Mouse (Mus musculus) liver, embryonic 15.5 days (tissue): ENCODE data around the gene Gpr142. TPM values are rescaled to one million over a fixed set of nuclear protein-coding genes. Genes with fewer than 3 reads are reported as not detected.

Experiments used
- ATAC-seq: fragments of 200-750 bp; cut with Nextera tagmentation; 2 replicates; pipeline ENCODE4 v1.8.0; 2017; ENCODE audit warnings: moderate number of reproducible peaks, mild to moderate bottlenecking, moderate library complexity; ENCODE audit not compliant: insufficient read depth
- H3K27ac ChIP-seq: fragments of 300-500 bp; sonication (generic); replicated peaks from 2 replicates; pipeline ENCODE4 v1.5.1; 2015; ENCODE audit warnings: mild to moderate bottlenecking, inconsistent platforms
- H3K27me3 ChIP-seq: fragments of 300-500 bp; sonication (generic); 2 replicates; pipeline ENCODE4 v1.6.1; 2015; ENCODE audit warnings: mild to moderate bottlenecking, inconsistent platforms
- H3K36me3 ChIP-seq: fragments of 300-500 bp; sonication (generic); replicated peaks from 2 replicates; pipeline ENCODE4 v1.6.1; 2015; ENCODE audit warnings: moderate library complexity, mild to moderate bottlenecking, inconsistent platforms
- H3K4me1 ChIP-seq: fragments of 300-500 bp; sonication (generic); replicated peaks from 2 replicates; pipeline ENCODE4 v1.6.1; 2015; ENCODE audit warnings: inconsistent platforms
- H3K4me2 ChIP-seq: fragments of 300-500 bp; sonication (generic); 2 replicates; pipeline ENCODE4 v1.6.1; 2015; ENCODE audit warnings: moderate library complexity, mild to moderate bottlenecking, inconsistent platforms
- H3K4me3 ChIP-seq: fragments of 300-500 bp; sonication (generic); replicated peaks from 2 replicates; pipeline ENCODE4 v1.5.1; 2015; ENCODE audit warnings: mild to moderate bottlenecking, inconsistent platforms
- H3K9ac ChIP-seq: fragments of 300-500 bp; sonication (generic); 2 replicates; pipeline ENCODE4 v1.6.1; 2015; ENCODE audit warnings: moderate library complexity, mild to moderate bottlenecking, inconsistent platforms
- H3K9me3 ChIP-seq: fragments of 300-500 bp; sonication (generic); replicated peaks from 2 replicates; pipeline ENCODE4 v1.6.1; 2016; ENCODE audit warnings: inconsistent platforms
- WGBS: fragments of 180-500 bp; shearing (Covaris S2); methylation state at CpG from one replicate; pipeline ENCODE4 v1.1.7; 2015; ENCODE audit warnings: mixed read lengths; ENCODE audit not compliant: insufficient replicate concordance; 5-methylcytosine and 5-hydroxymethylcytosine counted together
- polyA plus RNA-seq: library from polyadenylated mRNA; unstranded; fragments of >200 nt; fragmentation: Nextera tagmentation; extraction: Ambion mirVana; gene quantifications from 2 replicates; pipeline ENCODE4 v1.2.1, GENCODE M21; 2015

The Gpr142 gene
- polyA plus RNA-seq, 1 experiment from 2014 or later = not detected

- 35% methylated on average over 3 of the region's 3 CpGs for WGBS
- Histone ChIP-seq H3K9me3 (no peaks in the 10 kb centered on the region), H3K27ac (no peak overlapping the region), H3K4me2 (no peak overlapping the region), H3K4me1 (peaks cover 8% of the 10 kb centered on the region), H3K36me3 (no peaks in the 10 kb centered on the region), H3K4me3 (no peak overlapping the region), H3K9ac (no peak overlapping the region), H3K27me3 (no peaks in the 10 kb centered on the region)
- no peak for ATAC-seq
These were observed 21.7 kb downstream of the Gpr142 start for GRCm38 (mm10) chr11:114820444-114820843.

DNA sequence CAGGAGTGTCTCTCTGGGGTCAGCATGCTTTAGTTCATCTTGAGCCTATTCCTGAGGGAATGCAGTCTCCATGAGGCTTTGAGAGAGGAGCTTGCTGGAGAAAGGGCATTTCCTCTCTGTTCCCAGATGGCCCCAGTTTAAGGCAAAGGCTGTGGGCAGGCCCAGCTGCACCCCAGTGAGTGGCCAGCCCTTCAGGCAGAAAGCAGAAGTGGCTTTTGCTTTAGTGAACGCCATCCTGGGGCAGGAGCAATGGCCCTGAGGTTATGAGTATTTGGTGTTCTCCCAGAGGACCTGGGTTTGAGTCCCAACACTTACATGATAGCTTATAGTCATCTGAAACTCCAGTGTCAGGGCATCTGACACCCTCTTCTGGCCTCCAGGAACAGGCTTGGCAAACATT lies 22.6 kb downstream of the Gpr142 start:
- Histone ChIP-seq H3K9me3 (no peaks in the 10 kb centered on the region), H3K9ac (no peak overlapping the region), H3K27me3 (no peaks in the 10 kb centered on the region), H3K36me3 (no peaks in the 10 kb centered on the region), H3K27ac (no peak overlapping the region), H3K4me3 (no peak overlapping the region), H3K4me1 (peaks cover 11% of the 10 kb centered on the region), H3K4me2 (no peak overlapping the region)
- ATAC-seq = no peak
- 23% methylated on average over 1 of the region's 1 CpGs for WGBS

DNA sequence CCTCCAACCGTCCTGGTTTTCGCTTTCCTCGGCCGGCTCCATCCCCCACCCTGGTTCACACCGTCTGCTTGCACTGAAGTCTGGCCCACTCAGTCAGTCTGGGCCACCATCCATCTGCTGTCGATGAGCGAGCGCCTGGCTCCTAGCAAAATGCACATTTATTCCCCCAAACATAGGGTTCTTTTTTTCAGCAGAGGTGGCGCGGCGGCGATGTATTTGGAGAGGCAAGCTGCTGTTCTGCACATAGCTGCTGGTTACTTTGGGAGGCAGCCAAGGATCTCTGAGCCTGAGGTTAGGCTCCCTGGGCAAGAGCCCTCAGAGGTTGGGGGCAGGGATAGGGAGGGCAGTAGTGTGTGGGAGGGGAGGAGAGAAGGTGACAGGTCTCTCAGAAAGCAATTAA lies 24.0 kb downstream of the Gpr142 start:
- no peaks in the 10 kb centered on the region for H3K27me3 ChIP-seq
- no peaks in the 10 kb centered on the region for H3K36me3 ChIP-seq
- H3K4me1 ChIP-seq = peaks cover 20% of the 10 kb centered on the region
- H3K4me2 ChIP-seq = no peak overlapping the region
- H3K9me3 ChIP-seq = no peaks in the 10 kb centered on the region
- 73% methylated on average over 12 of the region's 12 CpGs for WGBS
- no peak overlapping the region for H3K27ac ChIP-seq
- ATAC-seq = no peak
- H3K9ac ChIP-seq = no peak overlapping the region
- H3K4me3 ChIP-seq = no peak overlapping the region

DNA sequence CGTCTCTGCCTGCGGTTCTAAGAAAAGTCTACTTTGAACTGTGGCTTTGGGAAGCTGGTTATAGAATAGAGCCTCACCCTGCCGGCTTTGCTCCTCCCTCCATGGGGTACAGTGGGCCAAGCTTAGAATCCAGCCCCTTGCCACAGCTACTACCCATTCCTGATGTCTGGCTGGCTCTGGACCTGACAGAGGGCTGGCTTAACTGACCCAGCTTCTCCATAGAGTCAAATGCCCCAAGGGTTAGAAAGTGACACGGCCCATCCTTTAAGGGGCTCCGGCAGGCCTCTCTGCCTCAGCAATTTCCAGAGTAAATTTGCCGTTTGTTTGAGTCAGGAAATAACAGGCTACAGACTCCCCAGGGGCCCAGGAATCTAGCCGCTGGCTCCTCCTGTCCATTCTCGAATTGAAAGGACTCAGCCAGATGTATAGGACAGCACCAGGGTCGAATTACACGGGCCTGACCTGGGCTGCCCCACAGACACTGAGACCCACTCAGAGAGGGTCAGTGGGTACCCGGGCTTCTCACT lies 24.5 kb downstream of the Gpr142 start:
- no peak overlapping the region for H3K4me2 ChIP-seq
- no peak for ATAC-seq

GRCm38 (mm10) chr11:114826686-114827085 lies 28.0 kb downstream of the Gpr142 start:
- Histone ChIP-seq H3K9ac (no peak overlapping the region), H3K9me3 (no peaks in the 10 kb centered on the region), H3K36me3 (no peaks in the 10 kb centered on the region), H3K4me2 (no peak overlapping the region), H3K4me3 (no peak overlapping the region), H3K4me1 (peaks cover 46% of the 10 kb centered on the region), H3K27me3 (no peaks in the 10 kb centered on the region), H3K27ac (peak overlapping the region; percentile 19; the same call in 1 of the 2 replicates)
- ATAC-seq = peak; percentile 53
- 9% methylated on average over 5 of the region's 5 CpGs for WGBS

More for the DNA sequence above, 24.5 kb downstream of the Gpr142 start:
- Histone ChIP-seq H3K9ac (no peak overlapping the region), H3K27me3 (no peaks in the 10 kb centered on the region), H3K4me1 (peaks cover 21% of the 10 kb centered on the region), H3K4me3 (no peak overlapping the region), H3K9me3 (no peaks in the 10 kb centered on the region), H3K27ac (no peak overlapping the region), H3K36me3 (no peaks in the 10 kb centered on the region)
- 51% methylated on average over 11 of the region's 11 CpGs for WGBS

- Histone ChIP-seq H3K4me1 (peaks cover 43% of the 10 kb centered on the region), H3K9ac (no peak overlapping the region), H3K4me3 (peak overlapping the region; percentile 36), H3K36me3 (no peaks in the 10 kb centered on the region), H3K27me3 (no peaks in the 10 kb centered on the region), H3K4me2 (peak overlapping the region; percentile 62), H3K9me3 (no peaks in the 10 kb centered on the region), H3K27ac (peak overlapping the region; percentile 59)
- WGBS = 19% methylated on average over 24 of the region's 24 CpGs
- peak; percentile 67 for ATAC-seq
These were observed 31.0 kb downstream of the Gpr142 start for GRCm38 (mm10) chr11:114829499-114830432.

- no peaks in the 10 kb centered on the region for H3K36me3 ChIP-seq
- H3K27me3 ChIP-seq = no peaks in the 10 kb centered on the region
- H3K9me3 ChIP-seq = no peaks in the 10 kb centered on the region
- WGBS = 42% methylated on average over 8 of the region's 8 CpGs
- H3K4me1 ChIP-seq = peaks cover 43% of the 10 kb centered on the region
- peak overlapping the region; percentile 36 for H3K4me3 ChIP-seq
- H3K27ac ChIP-seq = 0 out of 2 replicates have a peak overlapping the region, but pooled peaks have one; percentile 59
- no peak; the same call in 1 of the 2 replicates for ATAC-seq
- peak overlapping the region; percentile 62 for H3K4me2 ChIP-seq
- no peak overlapping the region for H3K9ac ChIP-seq
These were observed 31.7 kb downstream of the Gpr142 start for GRCm38 (mm10) chr11:114830433-114830773.

DNA sequence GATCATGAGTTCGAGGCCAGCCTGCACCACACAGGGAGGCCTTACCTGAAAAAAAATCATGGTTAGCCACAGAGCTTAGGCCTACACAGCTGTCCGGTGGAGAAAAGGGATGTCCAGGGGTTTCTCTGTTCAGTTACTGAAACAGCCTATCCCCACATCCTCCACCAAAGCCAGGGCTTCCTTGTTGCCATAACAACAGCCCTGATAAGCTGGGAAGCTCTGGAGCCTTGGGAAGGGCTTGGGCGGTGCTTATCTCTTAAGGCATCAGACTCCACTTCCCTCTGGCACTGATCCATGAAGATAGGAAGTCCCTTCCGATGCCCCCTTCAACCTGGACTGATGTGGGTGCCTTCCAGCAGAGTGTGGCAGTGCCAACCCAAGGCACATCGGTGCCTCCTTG lies 34.4 kb downstream of the Gpr142 start:
- Histone ChIP-seq H3K27ac (no peak overlapping the region), H3K4me1 (peaks cover 44% of the 10 kb centered on the region), H3K36me3 (no peaks in the 10 kb centered on the region), H3K27me3 (no peaks in the 10 kb centered on the region), H3K9ac (no peak overlapping the region), H3K4me3 (no peak overlapping the region), H3K9me3 (no peaks in the 10 kb centered on the region), H3K4me2 (no peak overlapping the region)
- 49% methylated on average over 5 of the region's 5 CpGs for WGBS
- no peak for ATAC-seq

DNA sequence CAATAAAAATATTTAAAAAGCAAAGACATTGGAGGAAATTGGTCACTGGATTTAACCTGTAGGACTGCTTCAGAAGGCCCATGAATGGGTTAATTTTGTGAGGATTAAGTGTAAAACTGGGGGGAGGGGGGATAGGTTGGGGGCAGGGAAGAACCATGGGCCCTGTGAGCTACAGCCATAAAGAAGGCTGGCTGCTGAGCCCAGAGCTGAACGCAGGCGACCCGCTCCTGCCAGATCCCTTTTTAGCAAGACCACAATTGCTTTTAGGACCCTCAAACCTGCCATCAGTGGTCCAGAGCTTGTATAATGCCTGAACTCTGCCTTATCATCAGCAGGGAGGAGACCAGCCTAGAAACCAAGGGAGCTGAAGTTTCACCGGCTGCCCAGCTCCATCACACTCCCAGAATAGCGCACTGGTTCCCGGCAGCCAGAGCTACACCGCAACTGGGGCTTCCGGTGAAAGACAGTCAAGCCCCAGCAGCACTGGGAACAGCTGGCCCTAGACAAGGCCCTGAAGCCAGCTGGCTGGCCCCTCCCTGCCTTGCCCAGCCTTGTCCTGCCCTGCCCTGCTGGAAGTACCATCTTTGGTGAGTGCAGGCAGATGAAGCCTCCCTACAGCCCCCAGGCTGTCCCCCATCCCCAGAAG lies 45.2 kb downstream of the Gpr142 start:
- 10% methylated on average over 8 of the region's 8 CpGs for WGBS
- H3K4me2 ChIP-seq = no peak overlapping the region
- peak; percentile 32; the same call in 1 of the 2 replicates for ATAC-seq

DNA sequence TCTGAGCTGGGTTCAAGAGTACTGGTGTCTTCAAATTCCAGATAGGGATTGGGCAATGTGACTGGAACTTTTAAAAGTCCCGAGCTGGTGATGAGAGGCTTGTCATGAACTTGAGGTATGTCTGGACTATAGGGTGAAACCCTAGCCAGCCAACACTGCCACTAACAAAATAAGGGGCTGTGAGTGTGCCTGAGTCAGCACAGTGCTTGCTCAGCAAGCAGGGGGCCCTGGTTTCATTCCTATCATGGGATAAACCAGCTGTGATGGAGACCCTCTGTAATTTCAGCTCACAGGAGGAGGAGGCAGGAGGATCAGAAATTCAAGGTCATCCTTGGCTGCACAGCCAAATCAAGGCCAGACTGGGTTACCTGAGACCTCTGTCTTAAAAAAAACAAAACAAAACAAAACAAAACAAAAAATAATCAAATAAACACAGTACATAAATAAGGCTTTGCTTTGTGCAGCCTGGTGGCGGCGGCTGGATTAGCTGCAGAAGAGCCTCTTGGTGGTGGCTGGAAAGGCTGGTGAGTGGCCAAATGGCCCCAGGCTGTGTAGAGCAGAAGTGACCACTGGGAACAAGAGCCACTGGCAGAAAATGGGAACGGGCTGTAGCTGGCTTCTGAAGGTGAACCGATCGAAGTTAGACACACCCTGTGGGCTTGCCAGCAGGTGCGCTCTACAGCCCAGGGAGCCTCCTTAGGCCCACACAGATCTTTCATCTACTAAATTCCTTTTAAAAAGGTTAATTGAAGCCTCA lies 45.9 kb downstream of the Gpr142 start:
- WGBS = 72% methylated on average over 7 of the region's 7 CpGs
- H3K4me2 ChIP-seq = no peak overlapping the region
- H3K27ac ChIP-seq = no peak overlapping the region

More for the DNA sequence above, 45.2 kb downstream of the Gpr142 start:
- Histone ChIP-seq H3K27ac (no peak overlapping the region), H3K27me3 (peaks cover 5% of the 10 kb centered on the region; the same call in 1 of the 2 replicates), H3K4me1 (peaks cover 6% of the 10 kb centered on the region), H3K9me3 (no peaks in the 10 kb centered on the region), H3K4me3 (no peak overlapping the region), H3K36me3 (no peaks in the 10 kb centered on the region), H3K9ac (no peak overlapping the region)

More for the DNA sequence above, 45.9 kb downstream of the Gpr142 start:
- H3K9ac ChIP-seq = no peak overlapping the region
- ATAC-seq = no peak
- peaks cover 8% of the 10 kb centered on the region for H3K4me1 ChIP-seq
- H3K4me3 ChIP-seq = no peak overlapping the region
- no peaks in the 10 kb centered on the region for H3K36me3 ChIP-seq
- no peaks in the 10 kb centered on the region for H3K9me3 ChIP-seq
- H3K27me3 ChIP-seq = peaks cover 12% of the 10 kb centered on the region
